Mouse (Mus musculus): ENCODE measurements around the gene Eif2ak2. TPM values are rescaled to one million over a fixed set of nuclear protein-coding genes. Genes with fewer than 3 reads are reported as not detected.

Eif2ak2 gene
- polyA plus RNA-seq (2017; shearing (Covaris generic)), result 28.4 TPM

DNA sequence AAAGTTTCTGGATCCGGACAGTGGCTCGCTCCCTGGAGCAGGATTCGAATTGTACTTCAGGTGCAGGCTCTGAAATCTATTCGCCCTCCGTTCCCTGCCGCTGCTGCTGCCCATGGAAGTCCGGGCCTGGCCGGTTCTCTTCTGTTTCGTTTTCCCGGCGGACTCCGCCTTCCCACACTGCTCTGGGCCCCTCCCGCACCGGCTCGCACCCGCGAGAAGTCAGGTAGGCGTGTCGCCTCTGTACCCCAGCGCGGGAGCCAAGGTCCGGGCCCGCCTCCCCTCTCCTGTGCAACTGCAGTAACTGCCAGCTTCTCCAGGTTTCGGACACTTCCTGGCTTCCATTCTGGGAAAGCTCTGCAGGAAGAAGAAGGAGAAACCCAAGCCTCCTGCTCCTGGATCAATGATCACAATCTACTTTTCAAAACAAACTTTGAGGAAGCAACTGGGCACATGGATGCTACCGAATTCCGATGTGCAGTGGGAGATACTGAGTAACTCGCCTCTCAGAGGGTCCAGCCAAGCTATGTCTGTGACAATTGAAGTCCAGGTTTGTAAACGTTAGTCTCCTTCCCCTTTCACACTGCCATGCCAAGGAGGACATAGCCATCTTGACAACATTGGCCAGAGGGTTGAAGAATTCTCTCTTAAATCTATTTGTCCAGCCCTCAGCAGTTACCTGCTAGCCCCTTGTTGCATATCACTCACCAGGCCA, at the start of gene Eif2ak2:
Eif2ak2 (minus strand) TSS at position 173 of the 712 bp plus-strand sequence.

DNA sequence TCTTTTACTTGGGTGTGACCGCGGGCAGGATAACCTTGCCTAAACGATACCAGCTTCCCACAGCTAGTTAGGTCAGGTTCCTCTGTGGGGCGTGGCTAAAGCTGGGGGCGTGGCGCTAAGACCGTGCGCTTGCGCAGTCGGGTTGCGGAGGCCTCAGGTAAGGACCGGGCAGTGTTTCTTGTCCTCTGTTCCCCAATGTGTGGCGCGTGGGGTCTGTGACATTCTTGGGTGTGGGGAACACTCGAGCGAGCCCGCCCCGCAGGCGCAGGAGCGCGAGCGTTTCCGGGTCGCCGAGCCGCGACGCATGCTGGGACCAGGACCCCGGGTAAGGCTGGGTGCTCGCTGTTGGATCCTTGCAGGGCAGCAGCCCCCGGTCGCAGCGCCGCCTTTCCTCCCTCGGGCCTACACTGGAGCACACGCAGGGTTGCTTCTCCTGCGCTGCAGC, 34.0 kb upstream of the Eif2ak2 start, which contains the start of gene Cebpzos:
Cebpzos (plus strand) TSS at position 132 of the 445 bp plus-strand sequence.

DNA sequence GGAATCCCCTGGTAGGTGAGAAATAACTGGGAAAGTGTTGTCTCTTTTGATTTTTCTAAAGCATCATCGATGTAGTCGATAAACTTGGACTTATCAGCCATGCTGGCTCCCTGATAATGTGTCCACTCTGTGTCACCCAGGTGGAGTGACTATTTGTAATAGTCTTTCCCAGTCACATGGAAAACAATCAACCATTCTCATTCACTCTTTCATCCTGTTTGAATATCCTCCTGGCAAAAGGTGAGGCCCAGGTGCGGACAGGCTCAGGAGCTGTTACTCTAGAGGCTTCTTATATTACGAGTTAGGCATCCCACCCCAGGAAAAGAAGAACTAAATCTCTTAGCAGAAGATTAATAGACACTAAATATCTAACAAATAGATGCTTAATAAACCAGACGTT, 24.5 kb upstream of the Eif2ak2 start, which contains the start of gene Sult6b1:
Sult6b1 (minus strand) TSS at position 101 of the 400 bp plus-strand sequence.

DNA sequence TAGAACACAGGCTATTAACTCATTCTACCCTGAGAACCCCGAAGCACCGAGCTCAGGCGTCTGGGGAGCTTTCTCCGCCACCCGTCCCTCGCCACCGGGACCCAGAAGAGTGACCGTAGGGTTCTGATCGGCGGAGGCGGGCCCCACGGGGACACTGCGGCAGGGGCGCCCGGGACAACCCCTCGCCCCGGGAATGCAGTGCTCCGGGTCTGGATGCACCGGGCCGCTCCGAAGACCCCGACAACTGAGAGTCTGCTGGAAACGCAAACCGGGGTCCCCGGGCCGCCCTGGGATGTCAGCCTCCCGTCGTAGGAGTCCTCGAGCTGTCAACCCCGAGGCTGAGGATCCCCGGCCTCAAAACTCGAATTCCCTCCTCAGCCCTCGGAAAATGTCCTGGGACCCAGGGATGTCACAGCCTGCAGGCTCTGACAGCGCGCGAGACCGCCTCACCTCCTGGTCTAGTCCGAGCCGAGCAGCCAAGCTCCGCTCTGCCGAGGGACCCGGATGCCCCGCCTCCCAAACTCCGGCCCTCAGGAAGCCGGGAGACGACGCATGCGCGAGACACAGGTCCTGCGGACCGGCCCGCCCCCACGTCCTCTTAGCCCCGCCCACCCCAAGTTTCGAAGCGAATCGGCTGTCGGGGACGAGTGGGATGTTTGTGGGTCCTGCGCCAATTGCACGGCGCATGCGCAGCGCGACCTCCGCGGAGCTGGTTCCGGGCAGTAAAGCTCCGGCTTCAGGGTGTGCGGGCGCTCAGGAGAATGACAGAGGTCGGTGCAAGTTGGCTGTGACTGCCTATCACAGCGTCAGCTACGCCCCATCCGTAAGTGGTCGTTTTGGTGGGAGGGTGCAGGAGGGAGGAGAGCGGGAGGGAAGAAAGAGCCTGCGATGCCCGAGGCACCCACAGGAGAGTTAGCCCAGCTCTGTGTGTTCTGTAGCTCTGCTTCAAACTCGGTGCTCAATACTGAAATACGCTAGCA, 47.2 kb downstream of the Eif2ak2 start, which contains the start of the genes Heatr5b and Gpatch11:
Heatr5b (minus strand) TSS at position 509 of the 980 bp plus-strand sequence.
Gpatch11 (plus strand) TSS at position 712 of the 980 bp plus-strand sequence.

Other genes starting within 250 kb of the Eif2ak2 start
- 6.8 TPM for gene Strn, start 145.4 kb downstream of the Eif2ak2 start, polyA plus RNA-seq (2017; shearing (Covaris generic))
- 32.5 TPM for gene Heatr5b, start 47.2 kb downstream of the Eif2ak2 start, polyA plus RNA-seq (2017; shearing (Covaris generic))
- gene Gpatch11, start 47.0 kb downstream of the Eif2ak2 start, polyA plus RNA-seq (2017; shearing (Covaris generic)), result 102 TPM
- 0.40 TPM for gene Sult6b1, start 24.4 kb upstream of the Eif2ak2 start, polyA plus RNA-seq (2017; shearing (Covaris generic))
- 67.2 TPM for gene Cebpzos, start 33.9 kb upstream of the Eif2ak2 start, polyA plus RNA-seq (2017; shearing (Covaris generic))
- 132 TPM for gene Cebpz, start 54.5 kb upstream of the Eif2ak2 start, polyA plus RNA-seq (2017; shearing (Covaris generic))
- gene Ndufaf7, start 54.6 kb upstream of the Eif2ak2 start, polyA plus RNA-seq (2017; shearing (Covaris generic)), result 50.1 TPM
- gene Prkd3, start 138.2 kb upstream of the Eif2ak2 start, polyA plus RNA-seq (2017; shearing (Covaris generic)), result 19.8 TPM
- gene Qpct, start 169.3 kb upstream of the Eif2ak2 start, polyA plus RNA-seq (2017; shearing (Covaris generic)), result 2.4 TPM

Data from CD4-positive, CD25-positive, alpha-beta regulatory T cell, adult 9 weeks (primary cell).